Mouse (Mus musculus) intestine, embryonic 14.5 days (tissue): ENCODE measurements around the gene Ccl27a. TPM values are rescaled to one million over a fixed set of nuclear protein-coding genes. Genes with fewer than 3 reads are reported as not detected.

ENCODE experiments used
- ATAC-seq: fragments of 200-750 bp; cut with Nextera tagmentation; replicated peaks from 2 replicates; pipeline ENCODE4 v1.8.0; 2017; ENCODE audit warnings: low read depth, moderate number of reproducible peaks, moderate TSS enrichment, moderate library complexity; ENCODE audit not compliant: low FRiP score, low TSS enrichment
- DNase-seq: peaks from one replicate; pipeline ENCODE4 v3.0.0-alpha.2; 2018; ENCODE audit warnings: low spot score
- H3K27ac ChIP-seq: fragments of 300-500 bp; sonication (generic); 2 replicates; pipeline ENCODE4 v1.5.1; 2014; ENCODE audit warnings: low read depth, mild to moderate bottlenecking, control low read depth
- H3K27me3 ChIP-seq: fragments of 300-500 bp; sonication (generic); replicated peaks from 2 replicates; pipeline ENCODE4 v1.6.1; 2014; ENCODE audit warnings: low read length, control low read depth; ENCODE audit not compliant: control insufficient read depth, insufficient read depth
- H3K36me3 ChIP-seq: fragments of 300-500 bp; sonication (generic); 2 replicates; pipeline ENCODE4 v1.6.1; 2014; ENCODE audit warnings: low read length, control low read depth; ENCODE audit not compliant: control insufficient read depth, insufficient read depth
- H3K4me1 ChIP-seq: fragments of 300-500 bp; sonication (generic); replicated peaks from 2 replicates; pipeline ENCODE4 v1.6.1; 2014; ENCODE audit warnings: low read length, control low read depth, mixed read lengths; ENCODE audit not compliant: control insufficient read depth, insufficient read depth
- H3K4me2 ChIP-seq: fragments of 300-500 bp; sonication (generic); 2 replicates; pipeline ENCODE4 v1.6.1; 2014; ENCODE audit warnings: low read length
- H3K4me3 ChIP-seq: fragments of 300-500 bp; sonication (generic); 2 replicates; pipeline ENCODE4 v1.5.1; 2014; ENCODE audit warnings: low read depth, low read length, control low read depth, mixed read lengths
- H3K9ac ChIP-seq: fragments of 300-500 bp; sonication (generic); 2 replicates; pipeline ENCODE4 v1.6.1; 2014; ENCODE audit warnings: mild to moderate bottlenecking, low read length
- H3K9me3 ChIP-seq: fragments of 300-500 bp; sonication (generic); 2 replicates; pipeline ENCODE4 v1.6.1; 2016; ENCODE audit warnings: low read length, control low read depth; ENCODE audit not compliant: control insufficient read depth
- WGBS: fragments of 180-500 bp; shearing (Covaris S2); extraction: QIAGEN DNeasy Blood & Tissue Kit; methylation state at CpG from one replicate; pipeline ENCODE4 v1.1.7; 2014; 5-methylcytosine and 5-hydroxymethylcytosine counted together
- polyA plus RNA-seq: library from polyadenylated mRNA; unstranded; fragments of >200 nt; fragmentation: Nextera tagmentation; extraction: Ambion mirVana; gene quantifications from 2 replicates; pipeline ENCODE4 v1.2.1, GENCODE M21; 2014

Ccl27a gene
- polyA plus RNA-seq, 1 experiment from 2014 or later, result 35.0 TPM

GRCm38 (mm10) chr4:41759206-41759605 lies 14.8 kb downstream of the Ccl27a start:
- DNase-seq, result peak; percentile 47
- no peak overlapping the region for H3K9ac ChIP-seq

DNA sequence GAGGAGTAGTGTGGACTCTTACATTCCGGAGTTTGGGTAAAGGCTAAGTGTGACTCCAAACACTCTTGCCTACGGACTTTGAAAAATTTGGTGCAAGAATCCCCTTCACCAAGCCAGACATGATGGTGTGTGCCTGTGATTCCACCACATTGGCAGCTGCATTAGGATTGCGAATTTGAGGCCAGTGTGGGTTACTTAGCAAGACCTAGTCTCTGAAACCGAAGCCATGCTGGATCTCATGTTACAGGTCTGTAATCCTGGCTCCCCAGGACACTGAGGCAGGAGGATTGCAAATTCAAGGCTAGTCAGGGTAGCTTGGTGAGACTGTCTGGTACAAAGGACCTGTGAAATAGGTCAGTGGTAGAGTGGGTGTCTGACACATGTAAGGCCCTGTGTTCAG lies 15.3 kb downstream of the Ccl27a start:
- DNase-seq, result no peak
- no peak overlapping the region for H3K9ac ChIP-seq
- H3K27ac ChIP-seq, result no peak overlapping the region
- no peak for ATAC-seq
- no peaks in the 10 kb centered on the region for H3K9me3 ChIP-seq
- peaks cover 40% of the 10 kb centered on the region for H3K4me1 ChIP-seq
- H3K27me3 ChIP-seq, result no peaks in the 10 kb centered on the region
- H3K4me3 ChIP-seq, result no peak overlapping the region
- H3K36me3 ChIP-seq, result peaks cover 10% of the 10 kb centered on the region; the same call in 1 of the 2 replicates
- H3K4me2 ChIP-seq, result no peak overlapping the region
- WGBS, result 93% methylated on average over 4 of the region's 4 CpGs

More at GRCm38 (mm10) chr4:41759206-41759605, 14.8 kb downstream of the Ccl27a start:
- Histone ChIP-seq H3K9me3 (no peaks in the 10 kb centered on the region), H3K36me3 (peaks cover 10% of the 10 kb centered on the region; the same call in 1 of the 2 replicates), H3K4me2 (no peak overlapping the region), H3K27ac (no peak overlapping the region), H3K4me1 (peaks cover 40% of the 10 kb centered on the region), H3K4me3 (no peak overlapping the region), H3K27me3 (no peaks in the 10 kb centered on the region)
- ATAC-seq, result no peak
- WGBS, result 81% methylated on average over 9 of the region's 9 CpGs

DNA sequence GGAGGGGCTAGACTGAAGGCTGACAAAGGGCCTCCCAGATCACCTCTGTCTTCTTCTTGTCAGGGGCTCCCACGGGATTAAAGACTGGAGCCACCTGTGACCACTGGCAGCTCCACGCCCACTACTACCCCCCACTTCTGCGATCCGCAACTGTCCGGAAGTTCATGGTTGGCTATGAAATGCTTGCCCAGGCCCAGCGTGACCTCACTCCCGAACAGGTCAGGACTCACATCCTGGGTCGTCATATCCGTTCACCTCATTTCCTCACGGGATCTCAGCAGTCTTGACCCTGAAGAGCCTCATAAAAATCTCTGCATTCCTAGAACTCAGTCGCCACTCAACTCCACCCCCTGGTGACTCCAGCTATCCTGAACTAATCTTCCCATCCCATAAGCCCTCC lies 16.0 kb downstream of the Ccl27a start:
- Histone ChIP-seq H3K27ac (no peak overlapping the region), H3K9me3 (no peaks in the 10 kb centered on the region), H3K4me1 (peaks cover 40% of the 10 kb centered on the region), H3K36me3 (peaks cover 10% of the 10 kb centered on the region; the same call in 1 of the 2 replicates), H3K4me2 (no peak overlapping the region), H3K9ac (no peak overlapping the region), H3K4me3 (no peak overlapping the region), H3K27me3 (no peaks in the 10 kb centered on the region)
- no peak for ATAC-seq
- 76% methylated on average over 11 of the region's 11 CpGs for WGBS
- DNase-seq, result no peak

DNA sequence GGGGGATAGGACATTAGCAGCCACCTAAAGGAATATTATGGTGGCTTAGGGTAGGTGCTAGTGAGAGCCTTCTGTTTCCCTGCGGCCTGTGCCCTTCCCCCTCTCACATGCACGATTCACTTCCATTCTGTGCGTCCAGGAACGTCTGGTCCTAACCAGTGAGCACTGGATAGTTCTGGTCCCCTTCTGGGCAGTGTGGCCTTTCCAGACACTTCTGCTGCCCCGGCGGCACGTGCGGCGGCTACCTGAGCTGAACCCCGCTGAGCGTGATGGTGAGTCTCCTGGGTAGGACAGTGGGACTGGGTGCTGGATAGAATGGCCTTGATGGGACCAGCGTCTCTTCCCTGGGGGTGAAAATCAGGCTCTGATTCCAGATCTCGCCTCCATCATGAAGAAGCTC lies 16.7 kb downstream of the Ccl27a start:
- Histone ChIP-seq H3K4me1 (peaks cover 36% of the 10 kb centered on the region), H3K27me3 (no peaks in the 10 kb centered on the region), H3K4me3 (no peak overlapping the region), H3K9me3 (no peaks in the 10 kb centered on the region), H3K9ac (no peak overlapping the region), H3K36me3 (peaks cover 10% of the 10 kb centered on the region; the same call in 1 of the 2 replicates), H3K4me2 (no peak overlapping the region), H3K27ac (no peak overlapping the region)
- ATAC-seq (no peak), DNase-seq (no peak)
- 92% methylated on average over 13 of the region's 13 CpGs for WGBS

GRCm38 (mm10) chr4:41756440-41756839 lies 17.6 kb downstream of the Ccl27a start:
- no peaks in the 10 kb centered on the region for H3K9me3 ChIP-seq
- no peak for ATAC-seq
- 77% methylated on average over 8 of the region's 8 CpGs for whole genome bisulfite sequencing
- H3K4me1 ChIP-seq, result peaks cover 27% of the 10 kb centered on the region
- peak overlapping the region; percentile 77 for H3K4me2 ChIP-seq
- peaks cover 10% of the 10 kb centered on the region; the same call in 1 of the 2 replicates for H3K36me3 ChIP-seq
- H3K9ac ChIP-seq, result peak overlapping the region; percentile 71
- no peaks in the 10 kb centered on the region for H3K27me3 ChIP-seq
- H3K27ac ChIP-seq, result no peak overlapping the region
- peak overlapping the region; percentile 79 for H3K4me3 ChIP-seq
- DNase-seq, result no peak

- DNase-seq, result peak; percentile 93
- WGBS, result under 1% methylated on average over 56 of the region's 57 CpGs
Measured at GRCm38 (mm10) chr4:41755338-41756305, 18.4 kb downstream of the Ccl27a start, which contains the start of gene Sigmar1. TSS of gene Sigmar1 (minus strand) at chr4:41756157.

DNA sequence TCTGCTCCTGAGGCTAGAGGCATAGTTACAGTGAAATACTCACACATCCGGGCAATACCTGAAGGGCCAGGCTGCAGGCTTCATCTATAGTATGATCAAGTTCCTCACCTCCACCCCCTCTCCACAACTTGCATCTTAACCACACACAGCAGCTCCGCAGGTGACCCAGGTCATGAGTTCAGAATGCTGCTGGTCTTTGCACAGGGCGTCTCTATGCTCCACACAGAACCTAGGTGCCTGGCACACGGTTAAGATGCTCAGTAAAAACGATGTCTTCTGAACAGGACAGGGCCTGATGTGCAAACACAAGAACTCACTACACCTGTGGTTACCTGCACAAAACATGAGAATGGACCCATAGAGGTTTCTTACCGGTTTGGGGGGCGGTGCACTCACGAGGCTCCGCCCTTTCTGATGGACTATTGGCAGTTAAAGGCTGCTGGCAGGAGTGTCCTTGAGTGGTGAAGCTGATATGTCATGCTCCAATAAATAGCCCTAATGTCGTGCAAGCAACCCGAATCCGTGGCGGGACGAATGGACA lies 19.2 kb downstream of the Ccl27a start, which contains the start of gene Galt:
Gene Galt (plus strand): TSS at position 432 of the 541 bp plus-strand sequence.
- H3K27ac ChIP-seq, result peak within 1 kb of the TSS; percentile 85
- no peak for DNase-seq
- peak within 1 kb of the TSS; percentile 77 for H3K4me2 ChIP-seq
- no peaks in the 10 kb centered on the region for H3K9me3 ChIP-seq
- H3K27me3 ChIP-seq, result no peaks in the 10 kb centered on the region
- peaks cover 17% of the 10 kb centered on the region for H3K4me1 ChIP-seq
- H3K36me3 ChIP-seq, result peaks cover 10% of the 10 kb centered on the region; the same call in 1 of the 2 replicates
- peak; percentile 56 for ATAC-seq
- 11% methylated on average over 14 of the region's 14 CpGs for WGBS
- peak within 1 kb of the TSS; percentile 71 for H3K9ac ChIP-seq
- H3K4me3 ChIP-seq, result peak within 1 kb of the TSS; percentile 79

More at GRCm38 (mm10) chr4:41755338-41756305, 18.4 kb downstream of the Ccl27a start, which contains the start of gene Sigmar1:
- ATAC-seq, result peak; percentile 75
- Histone ChIP-seq H3K4me2 (peak within 1 kb of the TSS; percentile 77), H3K4me1 (peaks cover 19% of the 10 kb centered on the region), H3K9ac (peak within 1 kb of the TSS; percentile 71), H3K27ac (peak within 1 kb of the TSS; percentile 85), H3K36me3 (peaks cover 10% of the 10 kb centered on the region; the same call in 1 of the 2 replicates), H3K9me3 (no peaks in the 10 kb centered on the region), H3K27me3 (no peaks in the 10 kb centered on the region), H3K4me3 (peak within 1 kb of the TSS; percentile 79)

DNA sequence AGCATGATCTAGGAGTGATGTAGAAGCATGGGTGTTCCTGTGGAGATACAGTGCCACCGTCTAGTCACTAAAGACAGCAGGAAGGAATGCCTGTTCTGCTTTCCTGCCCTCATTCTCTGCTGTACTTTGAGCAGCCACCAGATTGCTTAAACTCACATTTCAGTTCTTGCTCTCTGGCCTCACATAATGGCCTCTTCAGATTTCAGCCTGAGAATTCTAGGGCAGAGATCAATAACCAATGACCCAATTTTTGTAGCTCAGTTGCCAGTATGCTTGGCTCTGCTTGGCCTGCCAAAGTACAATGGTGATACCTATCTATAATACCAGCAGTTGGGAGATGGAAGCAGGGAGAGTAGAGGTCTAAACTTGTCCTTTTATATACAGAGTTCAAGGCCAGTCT lies 29.0 kb downstream of the Ccl27a start:
- ATAC-seq (no peak), DNase-seq (no peak)
- peaks cover 14% of the 10 kb centered on the region; the same call in 1 of the 2 replicates for H3K9me3 ChIP-seq
- H3K4me2 ChIP-seq, result no peak overlapping the region
- peaks cover 5% of the 10 kb centered on the region for H3K4me1 ChIP-seq
- H3K27me3 ChIP-seq, result no peaks in the 10 kb centered on the region
- H3K27ac ChIP-seq, result no peak overlapping the region
- H3K36me3 ChIP-seq, result no peaks in the 10 kb centered on the region
- no peak overlapping the region for H3K9ac ChIP-seq
- 72% methylated on average over 1 of the region's 1 CpGs for WGBS
- H3K4me3 ChIP-seq, result no peak overlapping the region
